Mouse (Mus musculus) right cerebral cortex, postnatal 36 days (tissue): ENCODE data around the gene Gm3159.
"Not testable (repeated sequence)": the region's sequence is repeated elsewhere in the genome, so short reads cannot be mapped to it uniquely, and the experiment has no call there.

ENCODE experiments used
- DNase-seq, 2 experiments: peaks; one replicate each; pipeline ENCODE4 v3.0.0; 2022; ENCODE audit warnings: low spot score in 2 of 2, mixed read lengths in 1 of 2

Gene Gm3159

DNA sequence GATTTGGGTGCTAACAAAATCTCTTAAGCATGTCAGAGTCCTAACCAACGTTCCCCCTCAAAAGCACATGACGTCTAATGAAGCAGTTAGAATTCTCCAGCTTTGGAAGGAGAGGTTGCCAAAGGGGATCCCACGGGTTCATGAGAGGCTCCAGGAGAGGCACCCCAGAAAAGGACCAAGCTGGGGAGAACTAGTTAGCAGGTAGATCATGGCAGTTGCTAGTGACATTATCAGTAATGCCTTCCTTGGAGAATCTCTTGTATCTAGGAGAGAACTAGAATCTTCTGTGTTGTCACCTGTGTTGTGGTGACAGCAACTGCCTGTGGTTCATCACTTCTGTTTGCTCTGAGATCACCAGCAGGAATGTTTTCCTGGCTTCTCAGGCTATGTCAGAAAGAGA lies at the start of gene Gm3159:
Gene Gm3159 (plus strand): TSS at position 301 of the 400 bp plus-strand sequence.
- DNase-seq: not testable (repeated sequence)

GRCm38 (mm10) chr14:4368991-4369390 lies 28.3 kb upstream of the Gm3159 start:
- not testable (repeated sequence) for DNase-seq

DNA sequence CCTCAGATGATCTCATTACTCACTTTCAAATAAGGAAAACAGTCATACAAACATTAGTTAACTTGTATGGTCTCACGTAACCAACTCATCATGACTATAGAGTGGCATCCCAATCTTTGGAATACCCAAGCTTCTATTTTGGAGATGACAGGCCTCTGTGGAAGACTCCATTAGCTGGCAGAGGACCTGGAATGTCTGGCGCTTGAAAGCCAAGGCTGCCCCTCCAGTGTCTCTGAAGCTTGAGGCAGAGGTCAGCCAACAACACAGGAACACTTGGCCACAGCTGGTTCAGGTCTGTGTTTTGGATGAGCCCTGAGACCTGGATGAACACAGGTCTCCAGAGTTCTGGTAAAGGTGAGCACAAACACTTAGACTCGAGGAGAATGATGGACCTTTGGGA lies 27.6 kb upstream of the Gm3159 start:
- not testable (repeated sequence) for DNase-seq

DNA sequence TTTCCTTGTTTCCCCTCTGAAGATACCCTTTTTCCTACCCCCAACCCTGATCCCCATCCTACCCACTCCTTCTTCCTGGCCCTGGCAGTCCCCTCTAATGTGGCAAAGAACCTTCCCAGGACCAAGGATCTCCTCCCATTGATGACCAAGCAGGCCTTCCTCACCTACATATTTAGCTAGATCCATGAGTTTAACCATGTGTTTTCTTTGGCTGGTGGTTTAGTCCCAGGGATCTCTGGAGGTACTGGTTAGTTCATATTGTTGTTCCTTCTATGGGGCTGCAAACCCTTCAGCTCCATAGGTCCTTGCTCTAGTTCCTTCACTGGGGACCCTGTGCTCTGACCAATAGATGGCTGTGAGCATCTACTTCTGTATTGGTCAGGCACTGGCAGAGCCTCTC lies 19.5 kb upstream of the Gm3159 start:
- not testable (repeated sequence) for DNase-seq

DNA sequence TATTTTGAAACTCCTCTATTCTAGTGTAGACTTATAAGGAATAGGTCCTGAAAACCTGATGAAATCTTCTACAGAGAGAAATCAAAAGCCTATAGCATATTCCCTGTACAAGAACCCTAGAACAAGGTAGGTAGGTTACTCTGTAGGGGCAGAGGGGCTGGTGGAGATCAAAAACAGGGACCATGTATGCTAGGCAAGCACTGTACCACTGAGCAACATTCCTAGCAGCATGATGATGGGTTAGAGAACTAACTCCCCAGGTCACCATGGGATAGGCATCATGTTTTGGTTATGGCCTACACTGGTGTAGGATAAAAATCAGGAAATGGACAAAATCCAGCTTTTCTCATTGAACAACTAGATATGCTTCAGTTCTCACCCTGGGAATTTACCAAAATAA lies 11.7 kb upstream of the Gm3159 start:
- DNase-seq: not testable (repeated sequence)

DNA sequence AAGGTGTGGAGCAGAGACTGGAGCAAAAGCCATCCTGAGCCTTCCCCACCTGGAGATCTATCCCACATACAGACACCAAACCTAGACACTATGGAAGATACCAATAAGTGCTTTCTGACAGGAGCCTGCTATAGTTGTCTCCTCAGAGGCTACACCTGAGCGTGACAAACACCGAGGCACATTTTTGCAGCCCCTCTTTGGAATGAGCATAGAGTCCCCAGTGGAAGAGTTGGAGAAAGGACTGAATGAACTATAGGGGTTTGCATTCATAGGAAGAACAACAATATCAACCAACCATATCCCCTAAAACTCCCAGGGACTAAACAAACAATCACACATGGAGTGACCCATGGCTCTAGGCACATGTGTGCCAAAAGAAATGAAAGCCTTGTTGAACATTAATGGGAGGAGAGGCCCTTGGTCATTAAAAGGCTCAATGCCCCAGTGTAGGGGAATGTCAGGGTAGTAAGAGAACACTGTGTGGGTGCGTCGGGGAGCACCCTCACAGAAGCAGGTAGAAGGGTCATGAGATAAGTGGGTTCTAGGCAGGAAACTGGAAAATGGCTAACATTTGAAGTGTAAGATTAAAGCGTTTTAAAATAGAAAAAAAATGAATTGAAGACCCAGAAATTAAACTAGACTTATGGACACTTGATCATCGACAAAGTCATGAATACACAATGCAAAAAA lies 4.3 kb upstream of the Gm3159 start:
- not testable (repeated sequence) for DNase-seq

GRCm38 (mm10) chr14:4398624-4399023 lies 1.3 kb downstream of the Gm3159 start:
- DNase-seq: not testable (repeated sequence)

DNA sequence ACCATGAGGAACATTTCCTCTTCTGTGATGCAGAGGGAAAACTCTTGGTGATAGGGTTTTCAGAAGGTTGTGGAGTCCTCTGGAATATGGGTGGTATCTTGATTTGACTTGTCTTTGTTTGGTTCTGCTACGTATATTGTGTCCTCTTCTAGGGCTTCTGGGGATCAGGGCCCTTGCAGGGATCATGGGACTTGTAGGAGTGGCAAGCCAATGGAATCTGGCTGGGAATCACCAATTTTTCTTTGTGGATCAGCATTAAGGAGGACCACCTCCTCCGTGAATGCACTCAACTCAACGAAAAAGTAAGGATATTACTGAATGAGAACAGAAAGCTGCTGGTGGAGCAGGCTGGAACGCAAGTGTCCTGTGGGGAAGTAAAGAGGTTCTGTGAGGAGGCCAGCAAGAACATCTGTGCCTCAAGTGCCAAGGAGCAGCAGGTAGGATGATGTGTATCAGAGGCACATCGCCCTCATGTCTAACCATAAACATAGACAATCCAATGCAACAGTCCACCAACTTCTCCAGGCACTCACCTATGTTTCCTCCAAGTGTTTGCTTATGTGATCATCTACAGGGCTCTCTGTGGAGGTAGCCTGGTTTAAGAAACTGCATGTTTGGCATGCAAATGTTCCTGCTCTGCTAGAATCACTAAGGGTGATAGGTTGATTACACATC lies 2.9 kb downstream of the Gm3159 start:
- not testable (repeated sequence) for DNase-seq

DNA sequence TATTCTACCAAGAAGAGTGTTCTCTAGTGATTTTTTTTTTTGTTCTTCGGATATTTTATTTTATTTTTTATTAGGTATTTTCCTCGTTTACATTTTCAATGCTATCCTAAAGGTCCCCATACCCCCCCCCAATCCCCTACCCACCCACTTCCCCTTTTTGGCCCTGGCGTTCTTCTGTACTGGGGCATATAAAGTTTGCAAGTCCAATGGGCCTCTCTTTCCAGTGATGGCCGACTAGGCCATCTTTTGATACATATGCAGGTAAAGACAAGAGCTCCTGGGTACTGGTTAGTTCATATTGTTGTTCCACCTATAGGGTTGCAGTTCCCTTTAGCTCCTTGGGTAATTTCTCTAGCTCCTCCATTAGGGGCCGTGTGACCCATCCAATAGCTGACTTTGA lies 3.9 kb downstream of the Gm3159 start:
- DNase-seq: not testable (repeated sequence)

DNA sequence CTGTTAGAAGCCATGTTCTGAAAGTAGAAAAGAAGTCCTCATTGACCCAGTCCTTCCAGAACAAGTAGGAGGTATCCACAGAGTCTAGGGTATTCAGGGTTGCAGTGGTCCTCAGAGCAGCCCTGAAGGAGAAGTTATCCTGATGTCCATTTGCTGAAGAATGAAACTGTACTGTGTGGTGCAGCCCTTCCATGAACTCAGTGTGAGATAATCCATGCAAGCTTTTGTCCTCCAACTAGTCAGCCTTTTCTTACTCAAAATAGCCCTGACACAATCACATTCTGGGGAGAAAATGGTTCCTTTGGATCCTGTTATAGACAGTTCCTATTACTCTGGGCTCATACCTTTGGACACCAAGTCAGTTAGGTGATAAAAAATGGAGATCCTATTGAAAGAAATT lies 6.5 kb downstream of the Gm3159 start:
- not testable (repeated sequence) for DNase-seq

- not testable (repeated sequence) for DNase-seq
These were observed 12.6 kb downstream of the Gm3159 start for GRCm38 (mm10) chr14:4409939-4410338.

- not testable (repeated sequence) for DNase-seq
These were observed 17.9 kb downstream of the Gm3159 start, which contains the start of gene Gm3164 for GRCm38 (mm10) chr14:4414965-4415835. TSS of gene Gm3164 (plus strand) at chr14:4415448.

GRCm38 (mm10) chr14:4430692-4431091 lies 33.4 kb downstream of the Gm3159 start, which contains the start of gene Gm3173:
TSS of gene Gm3173 (plus strand) at chr14:4430992.
- not testable (repeated sequence) for DNase-seq
